Mouse (Mus musculus): ENCODE measurements around the gene Ager.

GRCm38 (mm10) chr17:34627943-34628643 is 30.4 kb downstream of the Ager start, which contains the start of gene Ppt2:
- TF ChIP-seq CTCF (IDR thresholded peaks at IDR 0.05; ENCODE audit: low read depth, low read length): no peak
- TF ChIP-seq POLR2AphosphoS5 (IDR thresholded peaks at IDR 0.05; ENCODE audit: insufficient replicate concordance, low read depth, low read length): no peak
- no peak for TF ChIP-seq GATA1 (IDR thresholded peaks at IDR 0.05; ENCODE audit: borderline replicate concordance, low read length)
- TF ChIP-seq TAL1 (conservative IDR thresholded peaks at IDR 0.05; ENCODE audit: low read depth, low read length): no peak
